Mouse (Mus musculus) adrenal gland, postnatal 25 days (tissue): ENCODE data around the gene Sertad3. TPM values are rescaled to one million over a fixed set of nuclear protein-coding genes. Genes with fewer than 3 reads are reported as not detected.
"Not testable (repeated sequence)": the region's sequence is repeated elsewhere in the genome, so short reads cannot be mapped to it uniquely, and the experiment has no call there.

Source experiments
- DNase-seq: peaks from one replicate; pipeline ENCODE4 v3.0.0; 2021; ENCODE audit warnings: mixed read lengths
- total RNA-seq: library from RNA; stranded (reverse); gene quantifications from 2 replicates; pipeline ENCODE4 v1.2.3, GENCODE M21; 2021

Gene Sertad3
- total RNA-seq, 1 experiment from 2014 or later, result 18.5 TPM

DNA sequence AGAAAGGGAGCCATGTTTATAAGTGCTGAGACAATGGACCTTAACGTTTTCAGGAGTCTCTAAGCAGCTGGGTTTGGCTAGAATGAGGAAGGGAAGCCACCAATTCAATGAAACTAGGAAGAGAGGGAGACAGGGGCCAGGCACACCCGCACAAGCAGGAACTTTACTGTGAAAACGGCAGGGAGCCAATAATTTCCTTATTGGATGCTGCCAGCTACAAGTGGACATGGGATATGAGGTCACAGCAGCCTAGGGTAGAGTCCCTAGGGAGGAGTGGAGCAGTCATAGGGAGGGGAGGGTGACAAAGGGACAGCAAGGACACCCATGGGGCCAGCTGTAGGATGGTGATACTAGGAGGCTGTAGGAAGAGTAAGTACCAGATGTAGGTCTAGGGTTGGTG lies 19.5 kb downstream of the Sertad3 start:
- no peak for DNase-seq

DNA sequence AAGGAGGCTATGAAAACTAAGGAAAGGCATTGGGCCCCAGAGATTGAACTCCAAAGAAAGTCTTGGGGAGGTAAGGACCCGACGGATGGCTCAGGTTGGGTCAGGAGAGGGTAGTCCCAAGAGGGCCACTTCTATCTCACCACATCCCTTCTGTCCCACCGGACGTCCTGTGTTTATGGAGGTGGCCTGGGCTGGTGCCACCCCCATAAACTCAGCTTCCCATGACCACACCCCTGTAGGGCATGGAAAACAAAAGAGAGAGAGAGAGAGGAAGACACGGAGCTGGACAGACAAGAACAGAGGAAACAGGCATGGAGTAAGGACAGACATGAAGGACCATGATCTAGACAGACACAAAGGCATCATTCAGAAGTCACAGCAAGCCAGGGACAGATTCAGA lies 19.9 kb downstream of the Sertad3 start:
- DNase-seq, result no peak

DNA sequence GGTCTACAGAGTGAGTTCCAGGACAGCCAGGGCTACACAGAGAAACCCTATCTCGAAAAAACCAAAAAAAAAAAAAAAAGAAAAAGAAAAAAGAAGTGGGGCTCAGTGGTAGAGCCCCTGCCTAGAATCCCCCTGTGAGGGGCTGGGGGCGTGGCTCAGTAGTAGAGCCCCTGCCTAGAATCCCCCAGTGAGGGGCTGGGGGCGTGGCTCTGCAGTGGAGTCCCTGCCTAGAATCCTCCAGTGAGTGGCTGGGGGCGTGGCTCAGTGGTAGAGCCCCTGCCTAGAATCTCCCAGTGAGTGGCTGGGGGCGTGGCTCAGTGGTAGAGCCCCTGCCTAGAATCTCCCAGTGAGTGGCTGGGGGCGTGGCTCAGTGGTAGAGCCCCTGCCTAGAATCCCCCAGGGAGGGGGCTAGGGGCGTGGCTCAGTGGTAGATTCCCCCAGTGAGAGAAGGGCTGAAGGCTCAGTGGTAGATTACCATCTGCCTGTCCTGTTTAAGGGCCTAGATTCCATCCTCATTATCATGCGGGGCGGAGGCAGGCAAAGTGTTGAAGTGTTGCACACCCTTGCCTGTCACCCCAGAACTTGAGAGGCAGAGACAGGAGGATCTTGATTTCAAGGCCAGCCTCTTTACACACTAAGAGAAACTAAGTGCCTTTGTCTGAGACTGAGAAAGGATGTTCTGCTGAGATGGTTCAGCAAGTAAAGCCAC lies 21.2 kb downstream of the Sertad3 start:
- not testable (repeated sequence) for DNase-seq

DNA sequence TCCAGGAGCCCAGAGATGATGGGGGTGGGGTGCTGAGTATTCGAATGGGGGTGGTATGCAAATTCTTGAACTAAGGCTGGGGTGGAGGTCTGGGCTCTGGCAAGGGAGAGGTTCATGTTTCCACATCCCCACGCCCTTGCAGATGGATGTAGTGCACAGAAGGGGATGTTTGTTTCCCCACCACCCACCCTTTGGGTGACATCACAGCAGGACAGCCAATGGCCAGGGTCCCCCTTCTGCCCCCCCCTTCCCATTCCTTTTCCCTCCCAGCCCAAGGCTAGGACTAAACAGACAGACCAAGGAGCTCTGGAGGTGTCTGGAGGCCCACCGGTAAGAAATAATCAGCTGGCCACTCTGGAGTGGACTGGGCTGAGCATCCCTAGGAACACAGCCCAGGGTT lies 25.5 kb downstream of the Sertad3 start, which contains the start of gene Prx:
Prx (plus strand) TSS at position 289 of the 400 bp plus-strand sequence.
- DNase-seq, result no peak

DNA sequence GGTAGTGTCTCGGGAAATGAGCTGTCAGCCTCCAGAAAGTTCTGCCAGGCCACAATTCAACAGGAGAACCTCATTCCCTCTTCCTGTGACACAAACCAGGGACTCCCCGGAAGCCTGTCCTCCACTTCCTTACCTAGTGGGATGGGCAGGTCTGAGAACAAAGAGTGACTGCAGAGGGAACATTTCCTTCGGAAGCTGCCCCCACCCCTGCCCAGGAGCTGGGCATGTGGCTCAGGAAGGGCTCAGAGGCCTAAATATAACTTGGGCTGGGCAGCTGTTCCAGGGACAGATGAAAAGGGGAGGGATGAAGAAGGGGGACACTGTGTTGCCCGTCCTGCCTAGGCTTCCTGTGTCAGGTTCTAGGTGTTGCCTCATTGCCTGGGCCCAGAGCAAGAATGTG lies 28.1 kb downstream of the Sertad3 start:
- DNase-seq, result peak; percentile 31

DNA sequence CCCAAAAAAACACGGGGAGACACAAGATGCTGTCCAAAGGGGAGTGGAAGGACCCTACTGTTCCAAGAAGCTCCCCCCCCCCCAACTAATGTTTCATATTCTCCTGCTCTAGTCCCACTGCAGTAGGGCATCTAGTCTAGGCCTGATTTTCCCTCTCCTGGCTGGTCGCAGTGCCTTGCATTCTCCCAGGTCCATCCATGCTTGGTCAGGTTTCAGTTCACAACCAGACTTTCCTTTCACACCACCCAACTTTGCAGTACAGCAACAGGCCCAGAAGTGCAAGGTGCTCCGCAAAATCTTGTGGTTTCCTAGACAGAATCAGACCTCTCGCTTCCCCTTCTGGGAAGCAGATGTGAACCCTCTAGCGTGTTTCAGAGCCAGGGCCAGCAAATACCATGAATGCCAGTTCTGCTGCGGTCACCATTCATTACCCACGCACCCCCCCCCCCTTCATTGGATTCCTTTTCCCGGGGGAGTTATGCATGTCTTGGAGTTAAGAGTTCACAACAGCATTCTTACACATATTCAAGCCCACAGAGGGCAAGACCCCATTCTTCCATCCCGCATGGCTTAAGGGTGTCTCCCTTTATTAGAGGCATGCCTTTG lies 33.3 kb downstream of the Sertad3 start:
- no peak for DNase-seq

DNA sequence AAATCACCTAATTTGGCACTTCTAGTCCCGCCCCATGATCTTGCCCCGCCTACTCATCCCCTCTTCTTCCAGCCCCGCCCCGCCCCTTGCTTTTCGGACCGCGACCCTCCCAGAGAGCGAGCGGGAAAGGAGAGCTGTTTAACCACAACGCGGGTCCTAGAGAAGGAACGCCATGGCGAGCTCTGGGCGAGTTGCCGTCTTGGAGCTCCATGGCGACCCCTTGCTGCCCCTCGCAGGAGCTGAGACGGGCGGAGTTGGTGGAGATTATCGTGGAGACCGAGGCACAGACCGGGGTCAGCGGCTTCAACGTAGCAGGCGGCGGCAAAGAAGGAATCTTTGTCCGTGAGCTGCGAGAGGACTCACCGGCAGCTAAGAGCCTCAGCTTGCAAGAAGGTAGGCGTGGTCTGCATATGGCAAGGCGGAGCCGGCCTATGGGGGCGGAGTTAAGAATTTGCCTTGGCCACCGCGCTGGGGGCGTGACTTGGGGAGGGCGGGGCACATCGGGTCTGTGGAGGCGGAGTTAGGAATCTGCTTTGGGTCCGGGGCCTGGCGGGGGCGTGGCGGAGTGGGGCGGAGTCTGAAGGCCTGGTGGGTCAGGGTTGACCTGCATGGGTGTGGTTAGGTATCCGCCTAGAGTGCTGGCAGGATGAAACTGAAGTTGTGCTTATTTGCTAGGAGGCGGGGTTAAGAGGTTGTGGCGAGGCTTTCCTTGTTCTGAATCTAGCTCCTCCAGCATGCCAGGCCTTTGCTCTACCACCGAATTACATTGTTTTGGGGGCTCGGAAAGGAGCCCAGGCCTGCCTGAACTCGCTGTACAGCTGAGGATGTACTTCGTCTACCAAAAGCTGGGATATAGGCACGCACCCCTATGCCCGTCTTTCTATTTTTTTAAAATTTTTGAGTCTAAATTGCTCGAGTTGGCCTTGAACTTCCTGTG lies 34.4 kb downstream of the Sertad3 start:
- peak; percentile 99 for DNase-seq

DNA sequence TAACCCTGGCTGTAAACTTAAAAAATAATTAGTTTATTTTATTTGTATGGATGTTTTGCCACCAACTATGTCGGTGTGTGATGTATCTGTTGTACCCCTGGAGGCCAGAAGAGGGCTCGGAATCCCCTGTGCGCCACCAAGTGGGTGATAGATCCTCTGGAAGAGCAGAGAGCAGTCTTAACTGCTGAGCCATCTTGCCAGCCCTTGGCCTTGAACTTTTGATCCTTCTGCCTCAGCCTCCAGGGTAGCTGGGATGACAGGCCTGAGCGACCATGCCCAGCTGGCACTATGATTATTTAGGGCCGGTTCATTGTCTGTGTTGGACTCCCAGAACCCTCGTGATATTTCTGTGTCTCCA lies 35.1 kb downstream of the Sertad3 start:
- DNase-seq, result peak; percentile 69

DNA sequence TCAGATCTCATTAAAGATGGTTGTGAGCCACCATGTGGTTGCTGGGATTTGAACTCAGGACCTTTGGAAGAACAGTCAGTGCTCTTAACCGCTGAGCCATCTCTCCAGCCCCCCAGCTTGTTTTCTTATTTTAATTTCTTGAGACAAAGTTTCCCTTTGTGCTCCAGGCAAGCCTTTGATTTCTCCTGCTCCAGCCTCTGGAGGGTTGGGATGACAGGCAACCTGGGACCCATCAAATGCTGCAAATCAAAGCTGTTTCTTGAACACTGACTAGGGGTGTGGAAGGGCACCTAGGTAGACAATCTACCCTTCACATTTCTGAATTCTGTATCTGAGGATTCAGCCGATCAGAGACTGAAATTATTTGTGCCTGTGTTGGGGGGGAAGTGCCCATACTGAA lies 37.2 kb downstream of the Sertad3 start:
- no peak for DNase-seq

DNA sequence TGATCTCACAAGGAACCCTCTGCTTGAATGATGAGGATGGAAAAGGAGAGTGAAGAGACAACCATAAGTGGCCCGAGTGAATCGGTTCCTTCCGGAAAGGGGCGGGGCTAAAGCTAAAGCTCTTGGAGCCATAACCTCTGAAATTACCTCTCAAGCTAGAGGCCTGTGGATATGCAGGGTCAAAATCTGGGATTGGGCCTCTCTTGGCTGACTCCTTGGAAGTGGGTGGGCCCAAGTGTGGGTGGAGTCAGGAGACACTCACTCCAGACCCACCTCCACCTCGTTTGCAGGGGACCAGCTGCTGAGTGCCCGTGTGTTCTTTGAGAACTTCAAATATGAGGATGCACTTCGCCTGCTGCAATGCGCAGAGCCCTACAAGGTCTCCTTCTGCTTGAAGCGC lies 41.4 kb downstream of the Sertad3 start:
- no peak for DNase-seq

DNA sequence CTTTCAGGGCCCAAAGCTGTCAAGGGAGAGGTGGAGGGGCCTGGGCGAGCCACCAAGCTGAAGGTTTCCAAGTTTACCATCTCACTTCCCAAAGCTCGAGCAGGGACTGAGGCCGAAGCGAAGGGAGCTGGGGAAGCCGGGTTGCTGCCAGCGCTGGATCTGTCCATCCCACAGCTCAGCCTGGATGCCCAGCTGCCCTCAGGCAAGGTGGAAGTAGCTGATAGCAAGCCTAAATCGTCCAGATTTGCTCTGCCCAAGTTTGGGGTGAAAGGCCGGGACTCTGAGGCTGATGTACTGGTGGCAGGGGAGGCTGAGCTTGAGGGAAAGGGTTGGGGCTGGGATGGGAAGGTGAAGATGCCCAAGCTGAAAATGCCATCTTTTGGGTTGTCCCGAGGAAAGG lies 44.7 kb downstream of the Sertad3 start:
- no peak for DNase-seq

DNA sequence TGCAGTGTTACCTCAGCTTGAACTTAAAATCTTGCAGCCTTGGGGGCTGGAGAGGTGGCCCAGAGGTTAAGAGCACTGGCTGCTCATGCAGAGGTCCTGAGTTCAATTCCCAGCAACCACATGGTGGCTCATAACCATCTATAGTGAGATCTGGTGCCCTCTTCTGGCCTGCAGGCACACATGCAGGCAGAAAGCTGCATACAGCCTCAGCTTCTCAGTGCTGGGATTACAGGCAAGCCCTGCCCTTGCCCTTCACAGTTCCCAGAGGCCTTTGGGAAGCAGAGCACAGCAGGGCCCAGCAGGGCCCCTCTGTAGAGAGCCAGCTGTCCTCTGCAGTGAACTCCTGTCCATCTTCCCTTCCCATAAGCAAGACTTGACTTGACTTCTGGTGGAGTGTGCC lies 46.5 kb downstream of the Sertad3 start:
- no peak for DNase-seq

DNA sequence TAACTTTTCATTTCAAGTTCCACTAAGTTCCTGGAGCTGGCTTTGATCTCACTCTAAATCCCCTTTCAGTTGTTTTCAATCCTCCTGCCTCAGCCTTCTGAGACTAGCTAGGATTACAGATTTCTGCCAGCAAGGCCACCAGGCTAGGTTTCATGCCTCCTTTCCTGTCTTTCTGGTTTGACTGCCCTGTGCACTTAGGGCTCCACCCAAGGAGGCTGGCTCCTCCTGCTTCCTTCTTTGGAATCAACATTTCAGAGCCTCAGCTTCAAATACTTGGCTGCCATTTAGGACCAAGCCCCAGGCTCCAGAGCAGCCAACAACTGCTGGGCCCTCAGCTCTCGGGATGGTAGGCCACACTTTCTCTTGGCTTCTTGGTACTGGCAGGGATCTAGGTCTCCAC lies 47.0 kb downstream of the Sertad3 start:
- no peak for DNase-seq

DNA sequence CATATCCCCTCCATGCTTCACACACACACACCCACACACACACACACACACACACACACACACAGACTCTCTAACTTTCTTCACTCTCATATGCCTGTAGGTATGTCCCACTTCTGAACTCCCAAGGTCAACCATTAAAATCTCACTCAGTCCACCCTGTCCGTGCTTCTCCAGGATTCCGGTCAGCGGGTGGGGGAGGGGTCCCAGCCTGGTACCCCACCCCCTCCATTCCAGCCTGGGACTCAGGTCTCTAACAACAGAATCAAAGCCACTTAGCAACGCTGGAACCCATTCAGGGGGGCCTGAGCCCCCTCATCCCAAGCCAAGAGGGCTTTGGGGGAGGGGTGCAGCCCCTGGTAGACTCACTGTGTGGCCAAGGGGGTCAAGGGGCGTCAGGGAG lies 49.4 kb downstream of the Sertad3 start, which contains the start of gene Hipk4:
Hipk4 (plus strand) TSS at position 301 of the 400 bp plus-strand sequence.
- DNase-seq, result no peak

DNA sequence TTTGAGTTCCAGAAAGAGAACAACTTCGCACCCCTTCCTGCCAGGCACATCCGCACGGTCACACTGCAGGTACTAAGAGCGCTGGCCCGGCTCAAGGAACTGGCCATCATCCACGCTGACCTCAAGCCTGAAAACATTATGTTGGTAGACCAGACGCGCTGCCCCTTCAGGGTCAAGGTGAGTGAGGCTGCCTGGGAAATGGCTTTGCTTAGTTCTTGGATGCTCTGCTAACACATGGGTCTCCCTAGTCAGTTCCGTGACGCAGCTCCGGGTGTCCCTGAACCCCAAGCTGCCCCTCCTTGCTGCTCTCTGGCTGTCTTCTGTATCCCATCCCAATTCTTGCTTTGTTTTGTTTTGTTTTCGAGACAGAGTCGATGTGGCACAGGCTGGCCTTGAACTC lies 50.2 kb downstream of the Sertad3 start:
- DNase-seq, result no peak

DNA sequence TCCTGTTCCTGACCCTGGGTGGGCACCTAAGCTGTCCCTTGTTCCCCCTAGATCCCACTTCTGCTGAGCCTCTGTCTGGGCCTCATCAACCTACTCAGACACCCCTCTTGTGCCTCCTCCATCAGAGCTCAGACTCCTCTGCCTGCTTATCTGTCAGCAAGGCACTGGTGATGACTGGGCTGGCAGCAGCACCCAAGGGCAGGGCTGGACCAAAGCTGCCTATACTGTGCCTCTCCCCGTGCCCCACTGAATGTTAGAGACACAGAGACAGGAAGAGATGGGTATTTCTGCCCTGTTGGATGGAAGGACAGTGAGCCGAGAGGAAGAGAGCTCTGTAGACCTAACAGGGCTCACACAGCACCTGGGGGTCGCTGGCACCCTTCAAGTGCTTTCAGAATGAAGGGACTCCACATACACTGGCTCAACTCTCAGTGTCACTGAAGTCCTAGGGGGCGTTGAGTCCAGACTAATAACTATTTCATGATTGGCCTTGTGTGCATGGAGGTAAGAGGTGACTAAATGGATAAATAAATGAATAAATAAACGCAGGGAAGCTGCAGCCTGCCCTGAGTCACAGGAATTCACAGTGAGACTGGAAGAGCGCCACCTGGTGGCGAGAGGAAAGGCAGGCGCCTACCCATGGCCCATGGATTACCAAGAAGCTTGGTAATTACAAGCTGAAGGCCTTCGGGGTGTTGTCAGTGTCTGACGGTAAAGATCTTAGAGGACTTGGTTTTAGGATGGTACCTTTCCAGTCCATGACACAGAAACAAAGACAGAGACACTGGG lies 52.7 kb downstream of the Sertad3 start:
- DNase-seq, result peak; percentile 80

Other genes with a start within 250 kb of the Sertad3 start
- gene Itpkc, start 245.1 kb upstream of the Sertad3 start, total RNA-seq, result 15.9 and 18.3 TPM in 2 replicates
- 74.4 and 90.3 TPM in 2 replicates for gene Coq8b, start 240.7 kb upstream of the Sertad3 start, total RNA-seq
- 8.4 and 12.6 TPM in 2 replicates for gene Numbl, start 215.3 kb upstream of the Sertad3 start, total RNA-seq
- 62.9 and 66.6 TPM in 2 replicates for gene Ltbp4, start 136.1 kb upstream of the Sertad3 start, total RNA-seq
- gene Shkbp1, start 117.7 kb upstream of the Sertad3 start, total RNA-seq, result 23.3 and 28.6 TPM in 2 replicates
- gene Gm20479, start 116.3 kb upstream of the Sertad3 start, total RNA-seq, result 0.91 TPM in 1 of 2 replicates, not detected in the other
- gene Sptbn4, start 26.1 kb upstream of the Sertad3 start, total RNA-seq, result 0.62 and 2.1 TPM in 2 replicates
- gene Blvrb, start 25.8 kb upstream of the Sertad3 start, total RNA-seq, result 51.7 and 52.7 TPM in 2 replicates
- gene Sertad1, start 13.1 kb downstream of the Sertad3 start, total RNA-seq, result 24.1 and 26.7 TPM in 2 replicates
- 2.6 and 2.7 TPM in 2 replicates for gene Prx, start 25.6 kb downstream of the Sertad3 start, total RNA-seq
- 0.88 TPM in 1 of 2 replicates, not detected in the other for gene Hipk4, start 49.5 kb downstream of the Sertad3 start, total RNA-seq
- 108 and 114 TPM in 2 replicates for gene Pld3, start 79.5 kb downstream of the Sertad3 start, total RNA-seq
- 16.9 and 18.0 TPM in 2 replicates for gene 2310022A10Rik, start 79.5 kb downstream of the Sertad3 start, total RNA-seq
- gene Akt2, start 117.8 kb downstream of the Sertad3 start, total RNA-seq, result 150 and 209 TPM in 2 replicates
- gene Ttc9b, start 180.1 kb downstream of the Sertad3 start, total RNA-seq, result not detected in 2 replicates
- 27.2 and 30.2 TPM in 2 replicates for gene Map3k10, start 200.8 kb downstream of the Sertad3 start, total RNA-seq
- gene Zfp607b, start 215.6 kb downstream of the Sertad3 start, total RNA-seq, result 0.81 and 1.3 TPM in 2 replicates